Mouse (Mus musculus) lung, embryonic 16.5 days (tissue): ENCODE data around the gene Lhfpl2. TPM values are rescaled to one million over a fixed set of nuclear protein-coding genes. Genes with fewer than 3 reads are reported as not detected.

Experiments
- ATAC-seq: fragments of 200-750 bp; cut with Nextera tagmentation; 2 replicates; pipeline ENCODE4 v1.8.0; 2017; ENCODE audit warnings: low read depth, mild to moderate bottlenecking, moderate library complexity
- H3K27ac ChIP-seq: fragments of 300-500 bp; sonication (generic); 2 replicates; pipeline ENCODE4 v1.5.1; 2014; ENCODE audit warnings: mild to moderate bottlenecking, control low read depth, low read length
- H3K27me3 ChIP-seq: fragments of 300-500 bp; sonication (generic); 2 replicates; pipeline ENCODE4 v1.6.1; 2014; ENCODE audit warnings: low read depth, low read length, mixed read lengths; ENCODE audit not compliant: control insufficient read depth, insufficient read depth
- H3K36me3 ChIP-seq: fragments of 300-500 bp; sonication (generic); 2 replicates; pipeline ENCODE4 v1.6.1; 2014; ENCODE audit warnings: low read length; ENCODE audit not compliant: control insufficient read depth, insufficient read depth
- H3K4me1 ChIP-seq: fragments of 300-500 bp; sonication (generic); replicated peaks from 2 replicates; pipeline ENCODE4 v1.6.1; 2014; ENCODE audit warnings: low read length, mixed read lengths; ENCODE audit not compliant: control insufficient read depth, insufficient read depth
- H3K4me2 ChIP-seq: fragments of 300-500 bp; sonication (generic); 2 replicates; pipeline ENCODE4 v1.6.1; 2014; ENCODE audit warnings: low read depth, low read length, control low read depth
- H3K4me3 ChIP-seq: fragments of 300-500 bp; sonication (generic); 2 replicates; pipeline ENCODE4 v1.5.1; 2014; ENCODE audit warnings: mild to moderate bottlenecking, low read length, control low read depth
- H3K9ac ChIP-seq: fragments of 300-500 bp; sonication (generic); 2 replicates; pipeline ENCODE4 v1.6.1; 2014; ENCODE audit warnings: low read length, control low read depth
- H3K9me3 ChIP-seq: fragments of 300-500 bp; sonication (generic); 2 replicates; pipeline ENCODE4 v1.6.1; 2016; ENCODE audit warnings: low read length; ENCODE audit not compliant: control insufficient read depth
- whole genome bisulfite sequencing: fragments of 180-500 bp; shearing (Covaris S2); extraction: QIAGEN DNeasy Blood & Tissue Kit; methylation state at CpG from one replicate; pipeline ENCODE4 v1.1.7; 2014; 5-methylcytosine and 5-hydroxymethylcytosine counted together
- polyA plus RNA-seq: library from polyadenylated mRNA; unstranded; fragments of >200 nt; fragmentation: Nextera tagmentation; extraction: Ambion mirVana; gene quantifications from 2 replicates; pipeline ENCODE4 v1.2.1, GENCODE M21; 2015

Gene Lhfpl2
- polyA plus RNA-seq, 1 experiment from 2014 or later: 54.1 TPM

DNA sequence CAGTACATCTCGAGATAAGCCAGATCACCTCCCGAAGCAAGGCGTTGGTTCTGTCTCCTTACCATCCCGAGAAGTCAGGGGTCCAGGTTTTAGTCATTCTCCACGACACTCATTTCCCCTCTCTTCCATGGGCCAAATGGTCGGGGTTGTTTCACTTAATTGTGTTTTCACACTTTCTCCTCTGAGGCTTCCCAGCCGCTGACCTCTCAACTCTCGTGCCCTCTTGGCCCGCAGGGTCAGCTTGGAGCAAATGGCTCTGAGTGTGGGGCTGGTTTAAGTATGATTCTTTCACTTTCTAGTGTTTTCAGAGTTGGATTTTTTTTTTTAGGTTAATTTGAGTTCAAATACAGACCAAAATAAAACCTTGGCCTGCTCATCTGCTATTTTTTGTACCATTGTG, 31.7 kb downstream of the Lhfpl2 start:
- H3K4me3 ChIP-seq: no peak overlapping the region
- H3K4me2 ChIP-seq: no peak overlapping the region
- no peaks in the 10 kb centered on the region for H3K27me3 ChIP-seq
- H3K4me1 ChIP-seq: peaks cover 52% of the 10 kb centered on the region
- H3K9ac ChIP-seq: no peak overlapping the region
- H3K27ac ChIP-seq: no peak overlapping the region; the same call in 1 of the 2 replicates
- no peaks in the 10 kb centered on the region for H3K9me3 ChIP-seq
- 60% methylated on average over 9 of the region's 9 CpGs for WGBS
- 0 out of 2 replicates have a peak, but pooled peaks cover 4% of the 10 kb centered on the region for H3K36me3 ChIP-seq
- ATAC-seq: no peak

DNA sequence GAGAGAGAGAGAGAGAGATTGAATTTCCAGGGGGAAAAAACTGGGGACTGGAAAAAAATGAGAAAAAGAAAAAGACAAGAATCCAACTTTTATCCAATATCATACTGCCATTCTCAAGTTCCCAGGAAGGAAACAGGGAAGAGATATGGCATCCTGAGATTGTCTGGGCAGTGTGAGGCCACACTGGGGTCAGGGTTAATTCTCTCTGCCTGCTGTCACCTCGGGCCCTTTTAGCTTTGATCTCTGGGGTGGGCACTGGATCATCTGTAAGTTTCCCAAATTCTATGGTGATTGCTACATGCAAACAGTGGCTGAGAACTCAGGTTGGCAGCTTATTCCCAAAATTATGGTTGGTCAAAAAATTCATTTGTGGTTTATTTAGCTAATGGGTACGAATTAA, 33.8 kb downstream of the Lhfpl2 start:
- 49% methylated on average over 2 of the region's 2 CpGs for WGBS
- no peak overlapping the region for H3K9ac ChIP-seq
- H3K27ac ChIP-seq: no peak overlapping the region
- no peak overlapping the region for H3K4me2 ChIP-seq
- no peaks in the 10 kb centered on the region for H3K36me3 ChIP-seq
- H3K27me3 ChIP-seq: no peaks in the 10 kb centered on the region
- H3K9me3 ChIP-seq: no peaks in the 10 kb centered on the region
- peaks cover 56% of the 10 kb centered on the region for H3K4me1 ChIP-seq
- H3K4me3 ChIP-seq: no peak overlapping the region
- no peak for ATAC-seq

DNA sequence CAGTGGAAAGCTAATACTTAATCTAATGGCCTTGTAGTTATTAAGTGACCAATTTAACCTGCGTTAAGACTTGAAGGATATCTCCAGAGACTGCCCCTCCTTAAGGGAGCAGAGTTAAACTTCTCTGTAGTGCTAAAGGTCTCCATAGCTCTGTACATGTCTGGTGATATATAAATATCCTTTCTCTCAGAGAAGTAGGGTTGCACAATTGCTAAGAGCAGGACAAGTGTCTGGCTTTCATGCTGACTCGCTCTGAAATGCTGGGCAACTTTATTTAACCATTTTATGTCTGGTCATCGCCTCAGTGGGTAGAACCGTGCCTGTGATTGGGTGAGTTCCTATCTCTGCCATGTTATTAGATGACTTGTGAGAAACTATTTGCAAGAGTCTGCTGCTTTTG, 36.6 kb downstream of the Lhfpl2 start:
- H3K4me3 ChIP-seq: no peak overlapping the region
- H3K4me1 ChIP-seq: peaks cover 65% of the 10 kb centered on the region
- no peak overlapping the region for H3K9ac ChIP-seq
- H3K27ac ChIP-seq: peak overlapping the region; percentile 65
- H3K9me3 ChIP-seq: no peaks in the 10 kb centered on the region
- peak; percentile 81 for ATAC-seq
- no peaks in the 10 kb centered on the region for H3K27me3 ChIP-seq
- H3K4me2 ChIP-seq: 0 out of 2 replicates have a peak overlapping the region, but pooled peaks have one; percentile 9
- 34% methylated on average over 4 of the region's 4 CpGs for WGBS
- H3K36me3 ChIP-seq: no peaks in the 10 kb centered on the region

DNA sequence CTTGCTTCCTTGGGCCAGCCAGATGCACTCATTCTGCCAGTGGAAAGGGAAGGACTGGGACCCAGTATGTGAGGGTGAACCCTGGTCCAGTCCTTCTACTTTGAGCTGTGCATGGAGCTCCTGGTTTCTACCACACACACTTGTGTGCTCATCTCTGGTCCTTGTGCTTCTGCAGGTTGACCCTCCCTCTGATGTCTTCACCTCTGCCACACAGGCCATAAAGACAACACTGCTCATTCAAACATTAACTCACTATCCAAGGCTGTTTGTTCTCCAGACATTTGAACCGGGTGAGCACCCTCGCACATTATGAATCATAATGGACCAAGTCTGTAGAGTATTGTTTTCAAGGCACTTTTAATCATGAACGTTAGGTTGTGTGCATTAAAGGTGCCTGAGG, 37.0 kb downstream of the Lhfpl2 start:
- Histone ChIP-seq H3K9me3 (no peaks in the 10 kb centered on the region), H3K4me2 (no peak overlapping the region), H3K4me1 (peaks cover 65% of the 10 kb centered on the region), H3K9ac (no peak overlapping the region), H3K27me3 (no peaks in the 10 kb centered on the region), H3K27ac (no peak overlapping the region), H3K4me3 (no peak overlapping the region), H3K36me3 (no peaks in the 10 kb centered on the region)
- WGBS: 50% methylated on average over 3 of the region's 3 CpGs
- no peak for ATAC-seq

DNA sequence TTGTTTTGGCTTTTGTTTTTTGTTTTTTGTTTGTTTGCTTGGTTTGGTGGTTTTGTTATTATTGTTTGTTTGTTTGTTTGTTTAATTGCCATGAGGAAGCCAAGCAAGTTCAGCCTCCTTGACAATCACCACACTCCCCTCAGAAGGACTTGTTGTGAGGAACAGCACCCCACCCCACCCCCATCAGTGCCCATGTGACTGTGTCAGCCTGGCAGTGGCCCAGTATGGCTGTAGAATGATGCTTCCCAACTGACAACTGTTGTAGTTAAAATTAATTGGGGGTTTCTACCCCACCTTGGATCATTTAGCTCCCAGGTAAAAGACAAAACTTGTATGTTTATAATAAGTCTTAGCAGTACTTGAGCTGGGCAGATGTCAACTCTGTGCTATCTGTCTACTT, 37.6 kb downstream of the Lhfpl2 start:
- no peak for ATAC-seq
- H3K27me3 ChIP-seq: no peaks in the 10 kb centered on the region
- no peaks in the 10 kb centered on the region for H3K36me3 ChIP-seq
- no peak overlapping the region for H3K4me3 ChIP-seq
- H3K27ac ChIP-seq: no peak overlapping the region
- H3K9ac ChIP-seq: no peak overlapping the region
- peaks cover 68% of the 10 kb centered on the region for H3K4me1 ChIP-seq
- H3K9me3 ChIP-seq: no peaks in the 10 kb centered on the region
- H3K4me2 ChIP-seq: no peak overlapping the region

DNA sequence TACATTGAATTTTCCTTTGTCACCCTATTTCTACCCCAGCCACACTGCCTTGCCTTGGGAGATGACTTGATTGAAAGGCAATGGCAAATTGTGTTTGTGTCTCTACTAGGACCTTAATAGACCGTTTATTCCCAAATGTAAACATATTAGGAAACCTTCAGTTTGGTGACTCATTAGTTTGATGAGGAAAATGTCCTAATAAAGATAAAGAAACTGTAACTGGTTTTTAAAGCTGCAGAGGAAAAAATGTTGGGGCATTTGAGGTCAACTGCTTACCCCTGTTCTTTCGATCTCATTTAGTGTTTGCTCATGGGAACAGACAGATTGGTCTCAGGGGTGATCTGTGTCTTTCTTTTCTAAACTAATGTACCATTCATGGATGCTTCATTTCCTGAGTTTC, 40.1 kb downstream of the Lhfpl2 start:
- ATAC-seq: no peak
- no peaks in the 10 kb centered on the region for H3K36me3 ChIP-seq
- no peak overlapping the region for H3K4me2 ChIP-seq
- H3K4me3 ChIP-seq: no peak overlapping the region
- no peak overlapping the region for H3K27ac ChIP-seq
- 22% methylated on average over 2 of the region's 2 CpGs for WGBS
- no peaks in the 10 kb centered on the region for H3K9me3 ChIP-seq
- no peak overlapping the region for H3K9ac ChIP-seq
- peaks cover 48% of the 10 kb centered on the region for H3K4me1 ChIP-seq
- H3K27me3 ChIP-seq: no peaks in the 10 kb centered on the region

DNA sequence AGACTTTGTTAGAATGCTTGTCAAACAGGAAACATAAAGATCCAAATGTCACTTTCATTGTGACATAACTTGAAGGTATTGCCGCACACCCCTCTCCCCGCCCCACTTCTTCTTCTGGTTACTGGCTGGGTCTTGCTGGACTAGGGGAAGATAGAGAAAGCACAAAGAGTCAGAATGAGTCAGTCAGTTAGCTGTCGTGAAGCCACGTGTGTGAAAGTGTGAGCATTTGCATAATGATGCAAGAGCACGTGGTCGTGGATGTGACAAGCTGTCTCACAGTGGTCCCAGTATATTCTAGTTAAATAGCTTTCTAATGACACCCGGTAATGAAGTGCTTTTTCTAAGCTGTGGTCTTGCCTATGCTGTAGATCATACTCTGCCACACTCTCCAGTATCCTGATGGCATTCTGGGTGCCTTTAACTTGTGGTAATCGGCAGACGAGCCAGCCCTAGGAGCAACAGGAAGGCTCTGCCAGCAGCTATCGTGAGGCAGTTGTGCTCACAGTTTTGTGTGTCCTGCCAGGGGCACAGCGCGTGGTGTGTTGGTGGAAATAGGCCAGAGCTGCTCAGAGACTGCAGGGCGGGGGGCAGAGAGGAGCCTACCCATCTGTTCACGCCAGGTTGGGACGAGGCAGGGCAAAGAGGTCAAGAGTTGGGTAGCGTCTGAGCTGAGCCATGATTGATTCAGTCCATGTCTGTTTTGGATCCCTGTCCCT, 40.9 kb downstream of the Lhfpl2 start:
- Histone ChIP-seq H3K36me3 (no peaks in the 10 kb centered on the region), H3K27ac (no peak overlapping the region), H3K4me3 (no peak overlapping the region), H3K4me1 (peaks cover 41% of the 10 kb centered on the region), H3K27me3 (no peaks in the 10 kb centered on the region), H3K9me3 (no peaks in the 10 kb centered on the region), H3K9ac (no peak overlapping the region), H3K4me2 (no peak overlapping the region)
- WGBS: 60% methylated on average over 16 of the region's 16 CpGs
- no peak for ATAC-seq

DNA sequence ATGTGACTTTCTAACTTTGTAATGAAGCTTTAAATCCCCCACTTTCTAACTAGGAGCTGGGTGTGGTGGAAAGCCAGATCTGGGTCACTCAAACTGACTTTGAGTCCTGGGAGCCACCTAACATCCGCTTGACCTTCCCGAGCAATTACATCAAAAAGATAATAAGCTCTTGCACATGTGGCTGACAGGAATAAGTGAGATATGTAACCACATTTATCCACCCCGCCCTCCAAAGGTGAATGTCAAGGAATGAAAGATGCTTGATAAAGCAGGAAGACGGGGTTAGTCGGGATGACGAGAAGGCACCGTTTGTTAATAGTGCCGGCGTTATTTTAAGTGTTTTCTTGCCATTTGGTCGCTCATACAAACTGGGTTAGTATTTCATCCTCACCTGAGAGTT, 41.5 kb downstream of the Lhfpl2 start:
- Histone ChIP-seq H3K27ac (no peak overlapping the region), H3K9ac (no peak overlapping the region), H3K4me1 (peaks cover 40% of the 10 kb centered on the region), H3K4me2 (no peak overlapping the region), H3K27me3 (no peaks in the 10 kb centered on the region), H3K36me3 (no peaks in the 10 kb centered on the region), H3K4me3 (no peak overlapping the region), H3K9me3 (no peaks in the 10 kb centered on the region)
- no peak for ATAC-seq
- WGBS: 80% methylated on average over 10 of the region's 10 CpGs

DNA sequence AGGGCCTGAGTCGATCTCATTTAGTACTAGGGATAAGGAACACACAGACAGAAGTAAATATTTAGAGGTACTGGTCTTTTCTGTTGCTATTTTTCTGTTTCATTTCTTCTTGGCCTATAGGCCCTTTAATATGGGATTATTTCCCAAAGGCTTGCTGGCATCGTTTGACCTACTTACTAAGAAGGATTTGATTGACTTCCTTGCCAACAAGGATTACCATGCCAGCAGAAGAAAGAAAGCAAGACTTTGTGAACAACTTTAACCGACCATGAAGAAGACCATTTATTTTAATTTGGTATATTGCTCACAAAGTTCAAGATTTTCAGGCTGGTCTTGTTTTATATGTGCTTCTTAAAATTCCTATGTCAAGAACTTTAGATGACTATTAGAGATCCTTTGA, 42.8 kb downstream of the Lhfpl2 start:
- WGBS: 67% methylated on average over 3 of the region's 3 CpGs
- H3K4me1 ChIP-seq: peaks cover 42% of the 10 kb centered on the region

More for the DNA sequence above, 42.8 kb downstream of the Lhfpl2 start:
- Histone ChIP-seq H3K9ac (no peak overlapping the region), H3K4me3 (no peak overlapping the region), H3K36me3 (no peaks in the 10 kb centered on the region), H3K9me3 (no peaks in the 10 kb centered on the region), H3K4me2 (no peak overlapping the region), H3K27me3 (no peaks in the 10 kb centered on the region), H3K27ac (no peak overlapping the region)
- no peak for ATAC-seq
